Mouse (Mus musculus) cerebellum, adult 18-20 months (tissue): ENCODE results near the gene Fat1.
"Not testable (repeated sequence)": the region's sequence is repeated elsewhere in the genome, so short reads cannot be mapped to it uniquely, and the experiment has no call there.

ENCODE experiments used
- DNase-seq, 2 experiments: peaks; one replicate each; pipeline ENCODE4 v3.0.0; 2021

The Fat1 gene

GRCm38 (mm10) chr8:45010685-45011084, 75.4 kb downstream of the Fat1 start:
- DNase-seq, result peak; percentile 66 to 78

- DNase-seq, result no peak
Observed at GRCm38 (mm10) chr8:45011774-45012173, 76.5 kb downstream of the Fat1 start.

- DNase-seq, result no peak
Observed at GRCm38 (mm10) chr8:45013852-45014251, 78.6 kb downstream of the Fat1 start.

- DNase-seq, result no peak
Observed at GRCm38 (mm10) chr8:45014498-45015067, 79.3 kb downstream of the Fat1 start.

- DNase-seq, result no peak
Observed at GRCm38 (mm10) chr8:45015876-45016275, 80.6 kb downstream of the Fat1 start.

GRCm38 (mm10) chr8:45019241-45019640, 84.0 kb downstream of the Fat1 start:
- DNase-seq, result no peak

GRCm38 (mm10) chr8:45021171-45021570, 85.9 kb downstream of the Fat1 start:
- DNase-seq, result peak; percentile 58 to 62

- peak; percentile 79 to 82 for DNase-seq
Observed at GRCm38 (mm10) chr8:45021911-45022665, 86.8 kb downstream of the Fat1 start.

GRCm38 (mm10) chr8:45028081-45028497, 92.8 kb downstream of the Fat1 start:
- peak; percentile 45 to 48 for DNase-seq

- DNase-seq, result no peak
Observed at GRCm38 (mm10) chr8:45038350-45038749, 103.1 kb downstream of the Fat1 start.

- no peak for DNase-seq
Observed at GRCm38 (mm10) chr8:45044160-45044559, 108.9 kb downstream of the Fat1 start.

GRCm38 (mm10) chr8:45050451-45050850, 115.2 kb downstream of the Fat1 start:
- DNase-seq, result no peak

- no peak for DNase-seq
Observed at GRCm38 (mm10) chr8:45051236-45051635, 116.0 kb downstream of the Fat1 start.

- DNase-seq, result no peak
Observed at GRCm38 (mm10) chr8:45052205-45052604, 117.0 kb downstream of the Fat1 start.

- no peak for DNase-seq
Observed at GRCm38 (mm10) chr8:45052618-45053017, 117.4 kb downstream of the Fat1 start.

- DNase-seq, result no peak
Observed at GRCm38 (mm10) chr8:45055500-45055899, 120.3 kb downstream of the Fat1 start.

- DNase-seq, result no peak
Observed at GRCm38 (mm10) chr8:45056810-45057209, 121.6 kb downstream of the Fat1 start.

- no peak for DNase-seq
Observed at GRCm38 (mm10) chr8:45060083-45060482, 124.8 kb downstream of the Fat1 start.

GRCm38 (mm10) chr8:45062311-45062710, 127.1 kb downstream of the Fat1 start:
- DNase-seq, result no peak

- DNase-seq, result no peak
Observed at GRCm38 (mm10) chr8:45062982-45063924, 128.0 kb downstream of the Fat1 start.

- no peak for DNase-seq
Observed at GRCm38 (mm10) chr8:45064197-45064869, 129.1 kb downstream of the Fat1 start.

- DNase-seq, result not testable (repeated sequence)
Observed at GRCm38 (mm10) chr8:45065391-45065790, 130.1 kb downstream of the Fat1 start.
